Mouse (Mus musculus) kidney, postnatal 36 days (tissue): ENCODE measurements at regions not wholly inside any gene's neighbourhood (a gene's known extent, or its start where the extent isn't known, plus 50 kb on each side); places are given as distances from the start of the nearest gene placed in this dataset.

Experiments used
- DNase-seq, 2 experiments: peaks; one replicate each; pipeline ENCODE4 v3.0.0; 2021 to 2022; ENCODE audit warnings: mixed read lengths in 2 of 2

GRCm38 (mm10) chr5:111789904-111790303 is 56.2 kb downstream of the Gm26897 start:
- DNase-seq: no peak

GRCm38 (mm10) chr5:111790527-111790926 is 56.8 kb downstream of the Gm26897 start:
- peak in 1 of 2 experiments; percentile 15 for DNase-seq

- DNase-seq: peak in 1 of 2 experiments; percentile 23
Observed at GRCm38 (mm10) chr5:111791089-111791561, 57.4 kb downstream of the Gm26897 start.

- DNase-seq: no peak
Observed at GRCm38 (mm10) chr5:111792746-111793145, 59.0 kb downstream of the Gm26897 start.

- DNase-seq: no peak
Observed at GRCm38 (mm10) chr5:111793178-111793577, 59.5 kb downstream of the Gm26897 start.

- DNase-seq: no peak
Observed at GRCm38 (mm10) chr5:111796889-111797288, 63.2 kb downstream of the Gm26897 start.

- DNase-seq: peak; percentile 59 to 72
Observed at GRCm38 (mm10) chr5:111799700-111800311, 66.1 kb downstream of the Gm26897 start.

- DNase-seq: no peak
Observed at GRCm38 (mm10) chr5:111800511-111800910, 66.8 kb downstream of the Gm26897 start.

GRCm38 (mm10) chr5:111801051-111801450 is 67.3 kb downstream of the Gm26897 start:
- DNase-seq: no peak

- no peak for DNase-seq
Observed at GRCm38 (mm10) chr5:111804542-111804941, 70.8 kb downstream of the Gm26897 start.

GRCm38 (mm10) chr5:111805150-111805549 is 71.4 kb downstream of the Gm26897 start:
- no peak for DNase-seq

GRCm38 (mm10) chr5:111805761-111806191 is 72.1 kb downstream of the Gm26897 start:
- no peak for DNase-seq

GRCm38 (mm10) chr5:111810079-111810808 is 76.5 kb downstream of the Gm26897 start:
- DNase-seq: no peak

- DNase-seq: no peak
Observed at GRCm38 (mm10) chr5:111812581-111812980, 78.9 kb downstream of the Gm26897 start.

GRCm38 (mm10) chr5:111813090-111813753 is 79.5 kb downstream of the Gm26897 start:
- peak in 1 of 2 experiments; percentile 23 for DNase-seq

- no peak for DNase-seq
Observed at GRCm38 (mm10) chr5:111814893-111815760, 81.4 kb downstream of the Gm26897 start.

- DNase-seq: no peak
Observed at GRCm38 (mm10) chr5:111820963-111821362, 87.2 kb downstream of the Gm26897 start.

GRCm38 (mm10) chr5:111822882-111823281 is 89.2 kb downstream of the Gm26897 start:
- DNase-seq: no peak

- DNase-seq: no peak
Observed at GRCm38 (mm10) chr5:111823420-111823819, 89.7 kb downstream of the Gm26897 start.

- DNase-seq: no peak
Observed at GRCm38 (mm10) chr5:111823842-111824241, 90.1 kb downstream of the Gm26897 start.

GRCm38 (mm10) chr5:111824600-111825130 is 90.9 kb downstream of the Gm26897 start:
- DNase-seq: peak; percentile 12 to 33

- no peak for DNase-seq
Observed at GRCm38 (mm10) chr5:111829891-111830290, 96.2 kb downstream of the Gm26897 start.
